ENCODE assay signal across 25 mouse cellular contexts in the genomic region with DNA sequence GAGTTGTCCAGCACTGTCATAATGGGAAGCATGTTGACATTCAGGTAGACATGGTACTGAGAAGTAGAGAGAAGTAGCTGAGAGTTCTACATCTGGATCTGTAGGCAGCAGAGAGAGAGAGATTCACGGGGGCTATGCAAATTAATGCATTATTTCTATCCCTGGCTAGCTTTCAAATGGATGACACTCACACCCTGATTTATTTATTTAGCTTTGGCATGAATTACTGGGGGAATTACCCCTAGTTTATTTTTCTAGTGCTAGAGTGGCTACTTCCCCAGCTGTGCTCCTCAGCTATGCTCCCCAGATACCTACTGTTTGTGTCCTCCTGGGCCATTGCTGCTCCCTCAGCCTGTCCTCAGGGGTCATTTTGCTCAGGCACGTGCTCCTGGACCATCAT.
"Had no signal": no experiment of that assay in that cellular context is flagged by ENCODE, and none has a peak within 500 bp of the region (broad histone marks: within the 10 kb centered on the region; RNA-seq: fewer than 3 reads in every experiment).

No protein-coding gene starts in this region.

- H3K4me2 ChIP-seq: heart, embryonic 11.5 days; heart, embryonic 13.5 days; heart, embryonic 15.5 days; hindbrain, embryonic 12.5 days; hindbrain, embryonic 14.5 days; intestine, embryonic 15.5 days; limb, embryonic 12.5 days; liver, embryonic 11.5 days had no signal

- H3K4me3 ChIP-seq: heart, adult 2 months; heart, embryonic 13.5 days; heart, embryonic 15.5 days; hindbrain, embryonic 10.5 days; hindbrain, embryonic 12.5 days; intestine, embryonic 15.5 days; layer of hippocampus, adult 2 months; left cerebral cortex, adult 2 months; limb, embryonic 10.5 days; limb, embryonic 12.5 days had no signal

- H3K9me3 ChIP-seq: heart, embryonic 13.5 days; heart, embryonic 15.5 days; hindbrain, embryonic 10.5 days; hindbrain, embryonic 12.5 days; intestine, embryonic 15.5 days; limb, embryonic 10.5 days; limb, embryonic 12.5 days had no signal

- H3K9ac ChIP-seq: heart, embryonic 13.5 days; heart, embryonic 15.5 days; hindbrain, embryonic 12.5 days; hindbrain, embryonic 14.5 days; intestine, embryonic 15.5 days; limb, embryonic 12.5 days had no signal

- H3K36me3 ChIP-seq: heart, embryonic 13.5 days; heart, embryonic 15.5 days; hindbrain, embryonic 10.5 days; hindbrain, embryonic 12.5 days; intestine, embryonic 15.5 days; limb, embryonic 10.5 days; limb, embryonic 12.5 days had no signal

- ATAC-seq: hindbrain, embryonic 16.5 days; inflammation-experienced regulatory T-cells, adult 6 months; intestine, embryonic 15.5 days; intestine, postnatal 0 days had no signal

- H3K27ac ChIP-seq: heart, adult 2 months; heart, embryonic 13.5 days; heart, embryonic 15.5 days; hindbrain, embryonic 10.5 days; hindbrain, embryonic 12.5 days; hindbrain, embryonic 14.5 days; intestine, embryonic 15.5 days; layer of hippocampus, adult 2 months; left cerebral cortex, adult 2 months; limb, embryonic 10.5 days; limb, embryonic 12.5 days had no signal

- H3K27me3 ChIP-seq: heart, embryonic 13.5 days; heart, embryonic 15.5 days; hindbrain, embryonic 12.5 days; intestine, embryonic 15.5 days; limb, embryonic 12.5 days had no signal

- H3K4me1 ChIP-seq: heart, embryonic 13.5 days; heart, embryonic 15.5 days; hindbrain, embryonic 10.5 days; hindbrain, embryonic 12.5 days; limb, embryonic 10.5 days; limb, embryonic 12.5 days had no signal

- DNase-seq: gastrocnemius, postnatal 10 days; gastrocnemius, postnatal 25 days; heart, adult 2 months; heart, postnatal 14 days; heart, postnatal 36 days; kidney, adult 18-20 months; kidney, adult 8-10 months; kidney, postnatal 25 days; kidney, postnatal 4 days; liver had no signal
